Mouse (Mus musculus) erythroblast, embryonic 14.5 days (primary cell): Measurements from ENCODE around the gene Slc7a1.

Experiments used
- GATA1 ChIP-seq: IDR thresholded peaks from 2 replicates; pipeline ENCODE4 v1.6.1; 2012; ENCODE audit warnings: low read length, inconsistent platforms, mixed read lengths
- TAL1 ChIP-seq: IDR thresholded peaks from 3 replicates; pipeline ENCODE4 v1.6.1; 2012; ENCODE audit warnings: low read length, inconsistent platforms, mixed read lengths

- TF ChIP-seq GATA1, result no peak
- no peak for TF ChIP-seq TAL1
Observed at GRCm38 (mm10) chr5:148378707-148379106, 21.0 kb downstream of the Slc7a1 start.
